Mouse (Mus musculus): ENCODE results near the gene Ms4a13. TPM values are rescaled to one million over a fixed set of nuclear protein-coding genes. Genes with fewer than 3 reads are reported as not detected.
"Not testable (repeated sequence)": the region's sequence is repeated elsewhere in the genome, so short reads cannot be mapped to it uniquely, and the experiment has no call there.

Ms4a13 gene
- total and polyA plus RNA-seq, 3 experiments = not detected

- H3K4me1 ChIP-seq (ENCODE audit: insufficient read depth, low read depth, low read length) = no peaks in the 10 kb centered on the region
- ATAC-seq (ENCODE audit: extremely low read depth, insufficient number of reproducible peaks, low FRiP score, poor library complexity, severe bottlenecking) (no peak), DNase-seq (ENCODE audit: low spot score) (no peak)
- TF ChIP-seq GATA1 (IDR thresholded peaks at IDR 0.05; ENCODE audit: borderline replicate concordance, low read length) = no peak
- no peak within 1 kb of the TSS for H3K4me3 ChIP-seq (ENCODE audit: low read depth, low read length)
- no peaks in the 10 kb centered on the region for H3K9me3 ChIP-seq (replicated peaks)
- no peaks in the 10 kb centered on the region for H3K27me3 ChIP-seq (ENCODE audit: insufficient read depth, low read length)
- H3K36me3 ChIP-seq (replicated peaks) = no peaks in the 10 kb centered on the region
These were observed 35.8 kb upstream of the Ms4a13 start, which contains the start of gene Ms4a12 for GRCm38 (mm10) chr19:11232348-11232747. Ms4a12 (minus strand) TSS chr19:11232448.

- ATAC-seq (ENCODE audit: extremely low read depth, insufficient number of reproducible peaks, low FRiP score, poor library complexity, severe bottlenecking) (no peak), DNase-seq (ENCODE audit: low spot score) (no peak)
- no peaks in the 10 kb centered on the region for H3K9me3 ChIP-seq (replicated peaks)
- H3K36me3 ChIP-seq (replicated peaks) = no peaks in the 10 kb centered on the region
- H3K4me3 ChIP-seq (ENCODE audit: low read depth, low read length) = no peak overlapping the region
- peaks cover 3% of the 10 kb centered on the region; the same call in 1 of the 2 replicates for H3K27me3 ChIP-seq (ENCODE audit: insufficient read depth, low read length)
- no peaks in the 10 kb centered on the region for H3K4me1 ChIP-seq (ENCODE audit: insufficient read depth, low read depth, low read length)
- TF ChIP-seq GATA1 (IDR thresholded peaks at IDR 0.05; ENCODE audit: borderline replicate concordance, low read length) = no peak
- no peak for TF ChIP-seq POLR2AphosphoS5 (IDR thresholded peaks at IDR 0.05; ENCODE audit: insufficient replicate concordance, low read depth, low read length)
- TF ChIP-seq GATA2 (IDR thresholded peaks at IDR 0.05; ENCODE audit: borderline replicate concordance, low read depth, low read length) = no peak
- no peak for TF ChIP-seq TAL1 (conservative IDR thresholded peaks at IDR 0.05; ENCODE audit: low read depth, low read length)
- no peak for TF ChIP-seq CTCF (IDR thresholded peaks at IDR 0.05; ENCODE audit: low read depth, low read length)
These were observed 4.0 kb downstream of the Ms4a13 start for GRCm38 (mm10) chr19:11192552-11192951.

- Histone ChIP-seq H3K27me3 (ENCODE audit: insufficient read depth, low read length) (no peaks in the 10 kb centered on the region), H3K9me3 (replicated peaks) (no peaks in the 10 kb centered on the region), H3K4me3 (ENCODE audit: low read depth, low read length) (no peak overlapping the region), H3K36me3 (replicated peaks) (no peaks in the 10 kb centered on the region), H3K4me1 (ENCODE audit: insufficient read depth, low read depth, low read length) (no peaks in the 10 kb centered on the region)
- TF ChIP-seq POLR2AphosphoS5 (IDR thresholded peaks at IDR 0.05; ENCODE audit: insufficient replicate concordance, low read depth, low read length) = no peak
- TF ChIP-seq TAL1 (conservative IDR thresholded peaks at IDR 0.05; ENCODE audit: low read depth, low read length) = no peak
- TF ChIP-seq GATA2 (IDR thresholded peaks at IDR 0.05; ENCODE audit: borderline replicate concordance, low read depth, low read length) = no peak
- no peak for TF ChIP-seq CTCF (IDR thresholded peaks at IDR 0.05; ENCODE audit: low read depth, low read length)
- TF ChIP-seq GATA1 (IDR thresholded peaks at IDR 0.05; ENCODE audit: borderline replicate concordance, low read length) = no peak
- ATAC-seq (ENCODE audit: extremely low read depth, insufficient number of reproducible peaks, low FRiP score, poor library complexity, severe bottlenecking) = no peak
- DNase-seq (ENCODE audit: low spot score) = no peak
These were observed 12.4 kb downstream of the Ms4a13 start for GRCm38 (mm10) chr19:11184121-11184520.

GRCm38 (mm10) chr19:11177464-11177863 is 19.1 kb downstream of the Ms4a13 start:
- Histone ChIP-seq H3K4me1 (ENCODE audit: insufficient read depth, low read depth, low read length) (no peaks in the 10 kb centered on the region), H3K36me3 (replicated peaks) (no peaks in the 10 kb centered on the region), H3K4me3 (ENCODE audit: low read depth, low read length) (no peak overlapping the region), H3K27me3 (ENCODE audit: insufficient read depth, low read length) (no peaks in the 10 kb centered on the region), H3K9me3 (replicated peaks) (no peaks in the 10 kb centered on the region)
- ATAC-seq (ENCODE audit: extremely low read depth, insufficient number of reproducible peaks, low FRiP score, poor library complexity, severe bottlenecking) (no peak), DNase-seq (ENCODE audit: low spot score) (no peak)
- TF ChIP-seq GATA1 (IDR thresholded peaks at IDR 0.05; ENCODE audit: borderline replicate concordance, low read length) = no peak
- TF ChIP-seq CTCF (IDR thresholded peaks at IDR 0.05; ENCODE audit: low read depth, low read length) = no peak
- no peak for TF ChIP-seq GATA2 (IDR thresholded peaks at IDR 0.05; ENCODE audit: borderline replicate concordance, low read depth, low read length)
- TF ChIP-seq POLR2AphosphoS5 (IDR thresholded peaks at IDR 0.05; ENCODE audit: insufficient replicate concordance, low read depth, low read length) = no peak
- no peak for TF ChIP-seq TAL1 (conservative IDR thresholded peaks at IDR 0.05; ENCODE audit: low read depth, low read length)

GRCm38 (mm10) chr19:11165172-11165571 is 31.4 kb downstream of the Ms4a13 start, which contains the start of gene 1700025F22Rik:
1700025F22Rik (minus strand) TSS chr19:11165320.
- Histone ChIP-seq H3K9me3 (replicated peaks) (no peaks in the 10 kb centered on the region), H3K36me3 (replicated peaks) (no peaks in the 10 kb centered on the region), H3K27me3 (ENCODE audit: insufficient read depth, low read length) (peaks cover 2% of the 10 kb centered on the region; the same call in 1 of the 2 replicates), H3K4me1 (ENCODE audit: insufficient read depth, low read depth, low read length) (no peaks in the 10 kb centered on the region), H3K4me3 (ENCODE audit: low read depth, low read length) (no peak within 1 kb of the TSS)
- no peak for DNase-seq (ENCODE audit: low spot score)
- no peak for TF ChIP-seq TAL1 (conservative IDR thresholded peaks at IDR 0.05; ENCODE audit: low read depth, low read length)
- TF ChIP-seq CTCF (IDR thresholded peaks at IDR 0.05; ENCODE audit: low read depth, low read length) = 0 out of 2 replicates have a peak, but pooled peaks have one; percentile 21
- ATAC-seq (ENCODE audit: extremely low read depth, insufficient number of reproducible peaks, low FRiP score, poor library complexity, severe bottlenecking) = no peak

GRCm38 (mm10) chr19:11157890-11158289 is 38.6 kb downstream of the Ms4a13 start:
- DNase-seq (ENCODE audit: low spot score); H3K27me3 ChIP-seq (ENCODE audit: insufficient read depth, low read length); ATAC-seq (ENCODE audit: extremely low read depth, insufficient number of reproducible peaks, low FRiP score, poor library complexity, severe bottlenecking): not testable (repeated sequence)

GRCm38 (mm10) chr19:11135336-11135735 is 61.2 kb downstream of the Ms4a13 start:
- no peaks in the 10 kb centered on the region for H3K4me1 ChIP-seq (ENCODE audit: insufficient read depth, low read depth, low read length)
- no peak overlapping the region for H3K4me3 ChIP-seq (ENCODE audit: low read depth, low read length)
- no peaks in the 10 kb centered on the region for H3K36me3 ChIP-seq (replicated peaks)
- peaks cover 3% of the 10 kb centered on the region; the same call in 1 of the 2 replicates for H3K27me3 ChIP-seq (ENCODE audit: insufficient read depth, low read length)
- H3K9me3 ChIP-seq (replicated peaks) = no peaks in the 10 kb centered on the region
- no peak for ATAC-seq (ENCODE audit: extremely low read depth, insufficient number of reproducible peaks, low FRiP score, poor library complexity, severe bottlenecking)
- TF ChIP-seq GATA2 (IDR thresholded peaks at IDR 0.05; ENCODE audit: borderline replicate concordance, low read depth, low read length) (no peak), POLR2AphosphoS5 (IDR thresholded peaks at IDR 0.05; ENCODE audit: insufficient replicate concordance, low read depth, low read length) (no peak), TAL1 (conservative IDR thresholded peaks at IDR 0.05; ENCODE audit: low read depth, low read length) (no peak), GATA1 (IDR thresholded peaks at IDR 0.05; ENCODE audit: borderline replicate concordance, low read length) (no peak)
- no peak for DNase-seq (ENCODE audit: low spot score)

More at GRCm38 (mm10) chr19:11157890-11158289, 38.6 kb downstream of the Ms4a13 start:
- not testable (repeated sequence) for H3K4me3 ChIP-seq (ENCODE audit: low read depth, low read length); H3K9me3 ChIP-seq (replicated peaks); H3K4me1 ChIP-seq (ENCODE audit: insufficient read depth, low read depth, low read length); H3K36me3 ChIP-seq (replicated peaks)

Measured in G1E (cell line).